Mouse (Mus musculus) embryonic facial prominence, embryonic 13.5 days (tissue): ENCODE data around the gene Wnt7b. TPM values are rescaled to one million over a fixed set of nuclear protein-coding genes. Genes with fewer than 3 reads are reported as not detected.
A peak's percentile ranks its signal among the peaks of the same experiment; 100 is the strongest.

Experiments used
- ATAC-seq: fragments of 200-750 bp; cut with Nextera tagmentation; 2 replicates; pipeline ENCODE4 v1.8.0; 2017; ENCODE audit warnings: low read depth; ENCODE audit not compliant: insufficient number of reproducible peaks, insufficient read depth, low FRiP score, low TSS enrichment
- H3K27ac ChIP-seq: fragments of 300-500 bp; sonication (generic); 2 replicates; pipeline ENCODE4 v1.5.1; 2015; ENCODE audit warnings: moderate library complexity, mild to moderate bottlenecking, inconsistent platforms
- H3K27me3 ChIP-seq: fragments of 300-500 bp; sonication (generic); 2 replicates; pipeline ENCODE4 v1.6.1; 2015; ENCODE audit warnings: mild to moderate bottlenecking, inconsistent platforms
- H3K36me3 ChIP-seq: fragments of 300-500 bp; sonication (generic); 2 replicates; pipeline ENCODE4 v1.6.1; 2015; ENCODE audit warnings: mild to moderate bottlenecking, inconsistent platforms
- H3K4me1 ChIP-seq: fragments of 300-500 bp; sonication (generic); 2 replicates; pipeline ENCODE4 v1.6.1; 2015; ENCODE audit warnings: inconsistent platforms
- H3K4me2 ChIP-seq: fragments of 300-500 bp; sonication (generic); 2 replicates; pipeline ENCODE4 v1.6.1; 2015; ENCODE audit warnings: moderate library complexity, mild to moderate bottlenecking, inconsistent platforms
- H3K4me3 ChIP-seq: fragments of 300-500 bp; sonication (generic); 2 replicates; pipeline ENCODE4 v1.5.1; 2015; ENCODE audit warnings: mild to moderate bottlenecking, inconsistent platforms
- H3K9ac ChIP-seq: fragments of 300-500 bp; sonication (generic); 2 replicates; pipeline ENCODE4 v1.6.1; 2015; ENCODE audit warnings: mild to moderate bottlenecking, inconsistent platforms
- H3K9me3 ChIP-seq: fragments of 300-500 bp; sonication (generic); 2 replicates; pipeline ENCODE4 v1.6.1; 2016; ENCODE audit warnings: inconsistent platforms
- WGBS: fragments of 180-500 bp; shearing (Covaris S2); methylation state at CpG from one replicate; pipeline ENCODE4 v1.1.7; 2015; ENCODE audit warnings: mixed read lengths; 5-methylcytosine and 5-hydroxymethylcytosine counted together
- polyA plus RNA-seq: library from polyadenylated mRNA; unstranded; fragments of >200 nt; fragmentation: Nextera tagmentation; extraction: Ambion mirVana; gene quantifications from 2 replicates; pipeline ENCODE4 v1.2.1, GENCODE M21; 2015

Wnt7b gene
- polyA plus RNA-seq, 1 experiment from 2014 or later: 44.9 TPM

- H3K9me3 ChIP-seq: no peaks in the 10 kb centered on the region
- 15% methylated on average over 18 of the region's 18 CpGs for WGBS
- no peaks in the 10 kb centered on the region for H3K27me3 ChIP-seq
- H3K36me3 ChIP-seq: no peaks in the 10 kb centered on the region
- ATAC-seq: 0 out of 2 replicates have a peak, but pooled peaks have one; percentile 34
- peaks cover 14% of the 10 kb centered on the region; the same call in 1 of the 2 replicates for H3K4me1 ChIP-seq
- no peak overlapping the region for H3K4me3 ChIP-seq
- no peak overlapping the region for H3K9ac ChIP-seq
- peak overlapping the region; percentile 22; the same call in 1 of the 2 replicates for H3K27ac ChIP-seq
- peak overlapping the region; percentile 22 for H3K4me2 ChIP-seq
Measured at GRCm38 (mm10) chr15:85599887-85600695, 17.8 kb upstream of the Wnt7b start.

GRCm38 (mm10) chr15:85598984-85599886 lies 17.0 kb upstream of the Wnt7b start:
- H3K4me3 ChIP-seq: no peak overlapping the region
- no peaks in the 10 kb centered on the region for H3K9me3 ChIP-seq
- no peaks in the 10 kb centered on the region for H3K27me3 ChIP-seq
- no peaks in the 10 kb centered on the region for H3K36me3 ChIP-seq
- no peak overlapping the region for H3K4me2 ChIP-seq
- no peak overlapping the region for H3K9ac ChIP-seq
- H3K4me1 ChIP-seq: peaks cover 14% of the 10 kb centered on the region; the same call in 1 of the 2 replicates
- WGBS: 47% methylated on average over 17 of the region's 17 CpGs
- no peak overlapping the region for H3K27ac ChIP-seq
- no peak for ATAC-seq

- H3K9me3 ChIP-seq: no peaks in the 10 kb centered on the region
- H3K4me1 ChIP-seq: peaks cover 14% of the 10 kb centered on the region; the same call in 1 of the 2 replicates
- 67% methylated on average over 5 of the region's 5 CpGs for whole genome bisulfite sequencing
- no peak overlapping the region for H3K4me3 ChIP-seq
- no peak overlapping the region for H3K27ac ChIP-seq
- no peak overlapping the region for H3K9ac ChIP-seq
- no peak overlapping the region for H3K4me2 ChIP-seq
- no peak for ATAC-seq
- no peaks in the 10 kb centered on the region for H3K36me3 ChIP-seq
- H3K27me3 ChIP-seq: no peaks in the 10 kb centered on the region
Measured at GRCm38 (mm10) chr15:85598443-85598842, 16.2 kb upstream of the Wnt7b start.

GRCm38 (mm10) chr15:85597403-85597802 lies 15.1 kb upstream of the Wnt7b start:
- Histone ChIP-seq H3K4me3 (no peak overlapping the region), H3K9me3 (no peaks in the 10 kb centered on the region), H3K4me2 (no peak overlapping the region), H3K4me1 (peaks cover 14% of the 10 kb centered on the region; the same call in 1 of the 2 replicates), H3K27ac (no peak overlapping the region), H3K27me3 (no peaks in the 10 kb centered on the region), H3K9ac (no peak overlapping the region), H3K36me3 (no peaks in the 10 kb centered on the region)
- no peak for ATAC-seq
- 71% methylated on average over 3 of the region's 3 CpGs for WGBS

GRCm38 (mm10) chr15:85592674-85593073 lies 10.4 kb upstream of the Wnt7b start:
- H3K36me3 ChIP-seq: no peaks in the 10 kb centered on the region
- no peak overlapping the region for H3K9ac ChIP-seq
- no peak for ATAC-seq
- 82% methylated on average over 4 of the region's 4 CpGs for WGBS
- H3K4me2 ChIP-seq: no peak overlapping the region
- H3K27ac ChIP-seq: no peak overlapping the region
- no peaks in the 10 kb centered on the region for H3K4me1 ChIP-seq
- peaks cover 10% of the 10 kb centered on the region; the same call in 1 of the 2 replicates for H3K27me3 ChIP-seq
- no peaks in the 10 kb centered on the region for H3K9me3 ChIP-seq
- H3K4me3 ChIP-seq: no peak overlapping the region

GRCm38 (mm10) chr15:85590831-85591230 lies 8.6 kb upstream of the Wnt7b start:
- Histone ChIP-seq H3K36me3 (no peaks in the 10 kb centered on the region), H3K4me2 (no peak overlapping the region), H3K9me3 (0 out of 2 replicates have a peak, but pooled peaks cover 2% of the 10 kb centered on the region), H3K27me3 (peaks cover 20% of the 10 kb centered on the region), H3K9ac (no peak overlapping the region), H3K4me1 (no peaks in the 10 kb centered on the region), H3K4me3 (no peak overlapping the region), H3K27ac (no peak overlapping the region)
- no peak for ATAC-seq
- 89% methylated on average over 10 of the region's 10 CpGs for WGBS

- Histone ChIP-seq H3K27ac (no peak overlapping the region), H3K27me3 (peaks cover 81% of the 10 kb centered on the region), H3K4me2 (no peak overlapping the region), H3K9ac (no peak overlapping the region), H3K9me3 (0 out of 2 replicates have a peak, but pooled peaks cover 2% of the 10 kb centered on the region), H3K4me3 (no peak overlapping the region), H3K4me1 (peaks cover 26% of the 10 kb centered on the region), H3K36me3 (no peaks in the 10 kb centered on the region)
- under 1% methylated on average over 11 of the region's 11 CpGs for WGBS
- 0 out of 2 replicates have a peak, but pooled peaks have one; percentile 70 for ATAC-seq
Measured at GRCm38 (mm10) chr15:85583504-85583903, 1.2 kb upstream of the Wnt7b start.

GRCm38 (mm10) chr15:85583024-85583423 lies 751 bp upstream of the Wnt7b start:
- ATAC-seq: 0 out of 2 replicates have a peak, but pooled peaks have one; percentile 54
- H3K4me1 ChIP-seq: peaks cover 28% of the 10 kb centered on the region
- H3K36me3 ChIP-seq: no peaks in the 10 kb centered on the region
- no peak overlapping the region for H3K4me3 ChIP-seq
- WGBS: 2% methylated on average over 8 of the region's 8 CpGs
- peaks cover 85% of the 10 kb centered on the region for H3K27me3 ChIP-seq
- no peak overlapping the region for H3K27ac ChIP-seq
- H3K4me2 ChIP-seq: no peak overlapping the region
- 0 out of 2 replicates have a peak, but pooled peaks cover 2% of the 10 kb centered on the region for H3K9me3 ChIP-seq
- no peak overlapping the region for H3K9ac ChIP-seq

GRCm38 (mm10) chr15:85581563-85582064 lies 659 bp downstream of the Wnt7b start:
- Histone ChIP-seq H3K27me3 (peaks cover 97% of the 10 kb centered on the region), H3K4me3 (peak overlapping the region; percentile 61), H3K4me2 (peak overlapping the region; percentile 95), H3K9ac (peak overlapping the region; percentile 71), H3K27ac (peak overlapping the region; percentile 57), H3K4me1 (peaks cover 42% of the 10 kb centered on the region), H3K9me3 (0 out of 2 replicates have a peak, but pooled peaks cover 2% of the 10 kb centered on the region), H3K36me3 (no peaks in the 10 kb centered on the region)
- ATAC-seq: no peak
- WGBS: under 1% methylated on average over 41 of the region's 67 CpGs

- peaks cover 47% of the 10 kb centered on the region for H3K4me1 ChIP-seq
- peak overlapping the region; percentile 57 for H3K27ac ChIP-seq
- no peak for ATAC-seq
- peak overlapping the region; percentile 95 for H3K4me2 ChIP-seq
- H3K4me3 ChIP-seq: peak overlapping the region; percentile 61
- H3K27me3 ChIP-seq: peaks cover 97% of the 10 kb centered on the region
- H3K9ac ChIP-seq: peak overlapping the region; percentile 71
- H3K36me3 ChIP-seq: no peaks in the 10 kb centered on the region
- WGBS: under 1% methylated on average over 50 of the region's 66 CpGs
- H3K9me3 ChIP-seq: no peaks in the 10 kb centered on the region
Measured at GRCm38 (mm10) chr15:85580934-85581562, 1.2 kb downstream of the Wnt7b start.

- peak overlapping the region; percentile 71 for H3K9ac ChIP-seq
- peaks cover 97% of the 10 kb centered on the region for H3K27me3 ChIP-seq
- H3K4me1 ChIP-seq: peaks cover 53% of the 10 kb centered on the region
- peak overlapping the region; percentile 57 for H3K27ac ChIP-seq
- no peaks in the 10 kb centered on the region for H3K36me3 ChIP-seq
- peak overlapping the region; percentile 95 for H3K4me2 ChIP-seq
- WGBS: under 1% methylated on average over 45 of the region's 47 CpGs
- H3K9me3 ChIP-seq: no peaks in the 10 kb centered on the region
- ATAC-seq: 0 out of 2 replicates have a peak, but pooled peaks have one; percentile 11
- peak overlapping the region; percentile 61 for H3K4me3 ChIP-seq
Measured at GRCm38 (mm10) chr15:85580483-85580882, 1.8 kb downstream of the Wnt7b start.
